Mouse (Mus musculus): ENCODE data around the gene Serping1. TPM values are rescaled to one million over a fixed set of nuclear protein-coding genes. Genes with fewer than 3 reads are reported as not detected.

The Serping1 gene
- polyA plus RNA-seq, 1 experiment from 2014 or later, result 26.0 TPM

DNA sequence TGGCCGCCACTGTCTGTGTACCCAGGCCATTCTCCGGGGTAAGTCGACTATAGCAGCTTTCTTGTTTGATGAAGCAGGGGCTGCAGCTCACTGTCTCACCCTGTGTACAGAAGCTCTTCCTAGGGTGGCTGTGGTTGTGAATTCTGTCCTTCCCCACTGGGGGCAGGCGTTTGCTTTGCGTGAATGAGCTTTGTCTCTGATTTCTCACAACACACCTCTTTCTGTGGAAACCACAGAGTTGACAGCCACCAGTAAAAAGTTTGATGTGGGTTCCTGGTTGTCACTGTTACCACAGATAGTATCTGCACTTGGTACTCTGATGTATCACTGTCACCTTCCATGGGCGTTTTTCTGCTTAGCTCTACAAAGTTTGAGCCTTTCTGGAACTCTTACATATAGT is 4.0 kb upstream of the Serping1 start:
- H3K4me3 ChIP-seq, result no peak overlapping the region
- no peak overlapping the region for H3K27ac ChIP-seq
- H3K27me3 ChIP-seq, result no peaks in the 10 kb centered on the region
- no peak overlapping the region for H3K4me2 ChIP-seq
- H3K9ac ChIP-seq, result no peak overlapping the region
- H3K4me1 ChIP-seq, result peaks cover 7% of the 10 kb centered on the region
- H3K9me3 ChIP-seq, result no peaks in the 10 kb centered on the region
- WGBS, result 63% methylated on average over 6 of the region's 6 CpGs
- ATAC-seq (ENCODE audit: insufficient number of reproducible peaks, insufficient read depth, low FRiP score, low TSS enrichment, low read depth), result no peak
- H3K36me3 ChIP-seq, result no peaks in the 10 kb centered on the region

DNA sequence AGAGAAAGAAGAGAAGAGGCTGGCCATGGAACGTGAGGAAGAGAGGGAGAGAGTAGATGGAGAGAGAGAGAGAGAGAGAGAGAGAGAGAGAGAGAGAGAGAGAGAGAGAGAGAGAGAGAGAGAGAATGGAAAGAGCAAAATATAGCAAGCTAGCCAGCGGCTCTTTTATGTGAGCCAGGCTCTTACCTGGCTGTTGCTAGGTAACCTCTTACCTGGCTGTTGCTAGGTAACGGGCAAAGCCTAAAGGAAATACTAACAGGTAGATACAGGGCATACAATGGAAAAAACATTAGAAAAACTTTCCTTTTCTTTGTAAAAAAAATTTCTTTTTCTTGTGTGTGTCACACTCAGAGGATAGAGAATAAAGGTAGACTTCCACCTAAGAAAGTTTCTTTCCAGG is 2.5 kb upstream of the Serping1 start:
- WGBS, result 53% methylated on average over 3 of the region's 3 CpGs

DNA sequence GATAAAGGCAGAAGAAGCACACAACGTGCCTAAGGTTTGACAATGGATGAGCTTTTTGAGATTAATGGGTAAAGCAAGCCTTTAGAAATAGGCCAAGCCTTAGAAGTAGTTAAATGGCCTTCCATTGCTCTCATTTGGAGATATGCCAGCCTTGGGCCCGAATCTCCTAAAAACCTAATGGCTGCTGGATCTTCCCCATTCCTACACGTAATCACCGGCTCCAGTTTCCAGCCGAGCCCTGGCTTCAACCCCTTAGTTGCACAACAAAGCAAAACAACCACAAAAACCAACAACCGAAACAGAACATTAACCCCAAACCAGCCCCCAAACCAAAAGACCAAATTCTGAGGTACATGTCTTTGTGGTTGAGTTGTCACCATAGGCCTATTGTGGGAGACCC is 421 bp upstream of the Serping1 start:
- ATAC-seq (ENCODE audit: insufficient number of reproducible peaks, insufficient read depth, low FRiP score, low TSS enrichment, low read depth), result no peak
- H3K9me3 ChIP-seq, result no peaks in the 10 kb centered on the region
- no peak overlapping the region for H3K4me3 ChIP-seq
- peaks cover 11% of the 10 kb centered on the region for H3K4me1 ChIP-seq
- no peak overlapping the region; the same call in 1 of the 2 replicates for H3K27ac ChIP-seq
- no peaks in the 10 kb centered on the region for H3K36me3 ChIP-seq
- H3K27me3 ChIP-seq, result no peaks in the 10 kb centered on the region
- no peak overlapping the region for H3K9ac ChIP-seq
- H3K4me2 ChIP-seq, result no peak overlapping the region
- WGBS, result 73% methylated on average over 6 of the region's 6 CpGs

More for the DNA sequence above, 2.5 kb upstream of the Serping1 start:
- no peaks in the 10 kb centered on the region for H3K27me3 ChIP-seq
- no peak for ATAC-seq (ENCODE audit: insufficient number of reproducible peaks, insufficient read depth, low FRiP score, low TSS enrichment, low read depth)
- no peaks in the 10 kb centered on the region for H3K36me3 ChIP-seq
- no peak overlapping the region for H3K9ac ChIP-seq
- peaks cover 11% of the 10 kb centered on the region for H3K4me1 ChIP-seq
- no peak overlapping the region for H3K4me2 ChIP-seq
- no peaks in the 10 kb centered on the region for H3K9me3 ChIP-seq
- H3K27ac ChIP-seq, result no peak overlapping the region
- H3K4me3 ChIP-seq, result no peak overlapping the region

DNA sequence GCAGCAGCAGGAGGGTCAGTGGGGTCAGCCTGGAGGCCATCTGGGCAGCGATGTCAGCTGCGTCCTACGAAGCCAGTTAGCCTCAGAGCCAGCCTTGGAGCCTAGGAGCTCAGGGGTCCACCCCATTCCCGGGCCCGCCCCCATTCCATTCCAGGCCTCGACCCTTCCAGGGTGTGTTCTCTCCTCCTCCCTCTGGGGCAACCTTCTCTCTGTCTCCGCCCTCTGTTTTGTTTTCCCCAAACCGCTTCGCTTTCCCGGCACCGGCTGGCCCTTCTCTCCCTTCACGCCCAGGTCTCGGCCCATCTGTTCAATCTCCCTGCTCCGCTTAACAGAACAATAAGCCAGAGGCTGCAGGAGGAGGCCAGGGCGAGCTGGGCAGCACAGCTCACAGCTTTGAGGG is 493 bp downstream of the Serping1 start:
- H3K4me1 ChIP-seq, result peaks cover 11% of the 10 kb centered on the region
- H3K36me3 ChIP-seq, result no peaks in the 10 kb centered on the region
- peak overlapping the region; percentile 63 for H3K4me2 ChIP-seq
- H3K27ac ChIP-seq, result no peak overlapping the region; the same call in 1 of the 2 replicates
- WGBS, result 3% methylated on average over 12 of the region's 15 CpGs
- no peaks in the 10 kb centered on the region for H3K27me3 ChIP-seq
- peak overlapping the region; percentile 39 for H3K4me3 ChIP-seq
- no peaks in the 10 kb centered on the region for H3K9me3 ChIP-seq
- H3K9ac ChIP-seq, result peak overlapping the region; percentile 53
- ATAC-seq (ENCODE audit: insufficient number of reproducible peaks, insufficient read depth, low FRiP score, low TSS enrichment, low read depth), result peak; percentile 85

DNA sequence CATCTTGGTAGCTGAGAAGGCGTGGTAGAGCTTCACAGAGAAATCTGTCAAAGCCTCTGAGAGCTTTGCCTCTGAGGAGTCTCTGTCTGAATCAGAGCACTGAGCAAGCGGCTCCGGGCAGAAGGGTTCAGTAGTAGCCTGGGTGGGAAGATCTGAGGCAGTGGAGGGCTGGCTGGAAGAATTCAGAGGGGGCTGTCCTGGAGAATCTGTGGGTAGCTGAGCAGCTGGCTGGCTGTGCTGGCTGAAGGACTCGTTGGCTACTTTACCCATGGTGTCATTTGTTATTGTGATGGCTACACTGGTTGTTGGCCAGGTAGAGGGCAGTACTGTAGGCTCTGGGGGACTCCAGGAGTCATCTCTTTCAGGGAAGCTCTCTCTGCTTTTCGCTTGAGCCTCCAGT is 2.0 kb downstream of the Serping1 start:
- H3K9me3 ChIP-seq, result no peaks in the 10 kb centered on the region
- no peaks in the 10 kb centered on the region for H3K36me3 ChIP-seq
- peaks cover 11% of the 10 kb centered on the region for H3K4me1 ChIP-seq
- ATAC-seq (ENCODE audit: insufficient number of reproducible peaks, insufficient read depth, low FRiP score, low TSS enrichment, low read depth), result no peak
- no peak overlapping the region for H3K4me2 ChIP-seq
- WGBS, result 75% methylated on average over 5 of the region's 5 CpGs
- H3K4me3 ChIP-seq, result no peak overlapping the region
- no peaks in the 10 kb centered on the region for H3K27me3 ChIP-seq
- no peak overlapping the region for H3K9ac ChIP-seq
- H3K27ac ChIP-seq, result no peak overlapping the region

GRCm38 (mm10) chr2:84772454-84772853 is 2.8 kb downstream of the Serping1 start:
- Histone ChIP-seq H3K27me3 (no peaks in the 10 kb centered on the region), H3K27ac (no peak overlapping the region), H3K9me3 (no peaks in the 10 kb centered on the region), H3K4me3 (no peak overlapping the region), H3K4me2 (no peak overlapping the region), H3K9ac (no peak overlapping the region), H3K4me1 (peaks cover 11% of the 10 kb centered on the region), H3K36me3 (no peaks in the 10 kb centered on the region)
- no peak for ATAC-seq (ENCODE audit: insufficient number of reproducible peaks, insufficient read depth, low FRiP score, low TSS enrichment, low read depth)
- WGBS, result 81% methylated on average over 4 of the region's 4 CpGs

DNA sequence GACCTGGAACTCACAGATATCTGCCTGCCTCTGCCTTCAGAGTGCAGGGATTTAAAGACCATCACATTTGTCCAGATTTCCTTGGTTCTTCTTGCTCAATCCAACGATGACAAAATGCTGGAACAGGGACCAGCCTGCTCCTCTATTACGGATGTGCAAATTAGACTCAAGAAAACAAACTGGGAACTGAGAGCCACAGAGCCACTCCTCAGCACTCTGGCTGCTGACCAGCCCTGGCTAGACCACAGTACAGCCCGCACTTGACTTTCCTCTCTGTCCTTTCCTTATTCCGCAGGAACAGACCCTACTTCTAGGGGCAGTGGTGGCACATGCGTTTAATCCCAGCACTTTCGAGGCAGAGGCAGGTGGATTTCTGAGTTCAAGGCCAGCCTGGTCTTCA is 4.7 kb downstream of the Serping1 start:
- Histone ChIP-seq H3K9ac (no peak overlapping the region), H3K4me2 (no peak overlapping the region), H3K36me3 (no peaks in the 10 kb centered on the region), H3K4me3 (no peak overlapping the region), H3K4me1 (peaks cover 11% of the 10 kb centered on the region), H3K27ac (no peak overlapping the region), H3K9me3 (no peaks in the 10 kb centered on the region), H3K27me3 (no peaks in the 10 kb centered on the region)
- ATAC-seq (ENCODE audit: insufficient number of reproducible peaks, insufficient read depth, low FRiP score, low TSS enrichment, low read depth), result no peak
- 77% methylated on average over 6 of the region's 6 CpGs for WGBS

- Histone ChIP-seq H3K27me3 (no peaks in the 10 kb centered on the region), H3K4me3 (no peak overlapping the region), H3K4me2 (no peak overlapping the region), H3K9ac (no peak overlapping the region), H3K36me3 (no peaks in the 10 kb centered on the region), H3K9me3 (no peaks in the 10 kb centered on the region), H3K27ac (no peak overlapping the region), H3K4me1 (no peaks in the 10 kb centered on the region)
- WGBS, result 67% methylated on average over 1 of the region's 1 CpGs
- no peak for ATAC-seq (ENCODE audit: insufficient number of reproducible peaks, insufficient read depth, low FRiP score, low TSS enrichment, low read depth)
These were observed 12.4 kb downstream of the Serping1 start for GRCm38 (mm10) chr2:84762818-84763217.

DNA sequence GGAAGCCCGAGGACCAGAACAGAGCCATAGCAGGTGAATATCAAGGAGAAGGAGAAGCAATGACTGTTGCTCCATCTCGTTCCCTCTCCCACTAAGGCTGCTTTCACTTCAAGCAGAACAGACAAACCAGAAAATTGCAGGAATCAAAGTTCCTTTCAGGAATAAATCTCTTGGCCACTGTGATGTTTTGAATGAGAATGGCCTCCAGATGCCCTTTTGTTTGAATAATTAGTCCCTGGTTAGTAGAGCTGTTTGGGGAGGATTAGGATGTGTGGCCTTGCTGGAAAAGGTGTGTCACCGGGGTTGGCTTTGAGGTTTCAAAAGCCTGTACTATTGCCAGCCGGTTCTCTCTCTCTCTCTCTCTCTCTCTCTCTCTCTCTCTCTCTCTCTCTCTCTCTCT is 12.9 kb downstream of the Serping1 start:
- no peak overlapping the region for H3K9ac ChIP-seq
- no peak overlapping the region for H3K4me2 ChIP-seq
- H3K4me1 ChIP-seq, result no peaks in the 10 kb centered on the region
- H3K36me3 ChIP-seq, result no peaks in the 10 kb centered on the region
- H3K27me3 ChIP-seq, result no peaks in the 10 kb centered on the region
- no peak for ATAC-seq (ENCODE audit: insufficient number of reproducible peaks, insufficient read depth, low FRiP score, low TSS enrichment, low read depth)
- 36% methylated on average over 4 of the region's 4 CpGs for WGBS
- no peaks in the 10 kb centered on the region for H3K9me3 ChIP-seq
- H3K4me3 ChIP-seq, result no peak overlapping the region
- no peak overlapping the region for H3K27ac ChIP-seq

GRCm38 (mm10) chr2:84761840-84762239 is 13.4 kb downstream of the Serping1 start:
- no peak overlapping the region for H3K4me3 ChIP-seq
- H3K9me3 ChIP-seq, result no peaks in the 10 kb centered on the region
- H3K27ac ChIP-seq, result no peak overlapping the region
- no peak overlapping the region for H3K4me2 ChIP-seq
- no peak for ATAC-seq (ENCODE audit: insufficient number of reproducible peaks, insufficient read depth, low FRiP score, low TSS enrichment, low read depth)
- H3K36me3 ChIP-seq, result no peaks in the 10 kb centered on the region
- no peaks in the 10 kb centered on the region for H3K4me1 ChIP-seq
- no peak overlapping the region for H3K9ac ChIP-seq
- WGBS, result 80% methylated on average over 1 of the region's 1 CpGs
- no peaks in the 10 kb centered on the region for H3K27me3 ChIP-seq

- H3K9ac ChIP-seq, result no peak overlapping the region
- 84% methylated on average over 3 of the region's 3 CpGs for whole genome bisulfite sequencing
- no peaks in the 10 kb centered on the region for H3K27me3 ChIP-seq
- no peaks in the 10 kb centered on the region for H3K9me3 ChIP-seq
- ATAC-seq (ENCODE audit: insufficient number of reproducible peaks, insufficient read depth, low FRiP score, low TSS enrichment, low read depth), result no peak
- no peak overlapping the region for H3K27ac ChIP-seq
- no peaks in the 10 kb centered on the region for H3K36me3 ChIP-seq
- H3K4me3 ChIP-seq, result no peak overlapping the region
- no peak overlapping the region for H3K4me2 ChIP-seq
- no peaks in the 10 kb centered on the region for H3K4me1 ChIP-seq
These were observed 13.9 kb downstream of the Serping1 start for GRCm38 (mm10) chr2:84761309-84761708.

DNA sequence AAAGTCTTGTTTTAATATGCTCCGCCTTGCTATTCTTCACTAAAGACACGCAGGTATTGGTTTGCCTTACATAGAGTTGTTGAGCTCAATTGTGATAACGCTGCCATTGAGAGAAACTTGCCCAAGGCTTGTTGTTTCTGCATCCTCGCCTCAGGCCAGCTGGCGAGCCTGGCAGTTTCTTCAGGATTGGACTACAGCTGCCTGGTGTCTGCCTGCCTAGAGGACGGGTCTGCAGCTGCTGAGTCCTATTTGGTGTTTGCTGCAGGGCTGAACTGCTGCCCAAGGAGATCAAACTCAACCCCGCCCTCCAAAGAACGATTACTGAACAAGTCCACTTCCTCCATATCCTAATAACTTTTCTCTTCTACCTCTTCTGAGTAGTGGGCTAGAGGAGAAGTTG is 14.5 kb downstream of the Serping1 start:
- Histone ChIP-seq H3K27me3 (no peaks in the 10 kb centered on the region), H3K27ac (no peak overlapping the region), H3K9ac (0 out of 2 replicates have a peak overlapping the region, but pooled peaks have one; percentile 27), H3K4me2 (no peak overlapping the region), H3K9me3 (no peaks in the 10 kb centered on the region), H3K4me3 (no peak overlapping the region), H3K4me1 (no peaks in the 10 kb centered on the region), H3K36me3 (no peaks in the 10 kb centered on the region)
- 57% methylated on average over 8 of the region's 8 CpGs for WGBS
- no peak for ATAC-seq (ENCODE audit: insufficient number of reproducible peaks, insufficient read depth, low FRiP score, low TSS enrichment, low read depth)

All from embryonic facial prominence, embryonic 13.5 days (tissue).